Mouse (Mus musculus): ENCODE measurements around the gene Ccdc185. TPM values are rescaled to one million over a fixed set of nuclear protein-coding genes. Genes with fewer than 3 reads are reported as not detected.

Gene Ccdc185
- polyA plus RNA-seq, 1 experiment from 2014 or later = not detected

DNA sequence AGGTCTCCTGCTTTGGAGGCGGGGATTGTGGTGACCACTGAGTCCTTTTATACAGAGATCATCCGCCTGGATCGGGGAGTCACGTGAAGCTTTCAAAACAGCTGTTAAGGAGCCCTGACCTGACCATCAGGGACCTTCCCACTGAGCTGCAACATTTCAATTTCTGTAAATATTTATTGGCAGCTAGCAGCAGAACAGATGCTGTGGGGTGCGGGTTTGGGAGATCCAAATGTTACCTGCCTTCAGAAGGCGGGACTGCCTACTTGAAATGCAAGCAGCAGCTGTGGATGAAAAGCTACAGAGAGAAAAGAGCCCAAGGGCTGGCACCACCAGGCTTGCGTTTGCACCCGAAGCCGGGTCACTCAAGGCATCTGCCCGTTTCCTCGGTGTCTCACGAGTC, 21.4 kb downstream of the Ccdc185 start:
- Histone ChIP-seq H3K9me3 (ENCODE audit: control insufficient read depth, low read length) (no peaks in the 10 kb centered on the region), H3K4me3 (replicated peaks; ENCODE audit: low read depth, low read length) (no peak overlapping the region), H3K36me3 (ENCODE audit: control insufficient read depth, insufficient read depth, low read length) (no peaks in the 10 kb centered on the region), H3K27me3 (ENCODE audit: control insufficient read depth, insufficient read depth, low read length) (no peaks in the 10 kb centered on the region), H3K4me2 (ENCODE audit: low read length) (no peak overlapping the region), H3K9ac (replicated peaks; ENCODE audit: low read length) (no peak overlapping the region), H3K4me1 (ENCODE audit: control insufficient read depth, insufficient read depth, low read length) (no peaks in the 10 kb centered on the region; the same call in 1 of the 2 replicates), H3K27ac (replicated peaks; ENCODE audit: low read depth, low read length) (no peak overlapping the region)
- ATAC-seq (ENCODE audit: low FRiP score, low TSS enrichment) (no peak), DNase-seq (peak; percentile 28)
- WGBS = 34% methylated on average over 12 of the region's 12 CpGs

DNA sequence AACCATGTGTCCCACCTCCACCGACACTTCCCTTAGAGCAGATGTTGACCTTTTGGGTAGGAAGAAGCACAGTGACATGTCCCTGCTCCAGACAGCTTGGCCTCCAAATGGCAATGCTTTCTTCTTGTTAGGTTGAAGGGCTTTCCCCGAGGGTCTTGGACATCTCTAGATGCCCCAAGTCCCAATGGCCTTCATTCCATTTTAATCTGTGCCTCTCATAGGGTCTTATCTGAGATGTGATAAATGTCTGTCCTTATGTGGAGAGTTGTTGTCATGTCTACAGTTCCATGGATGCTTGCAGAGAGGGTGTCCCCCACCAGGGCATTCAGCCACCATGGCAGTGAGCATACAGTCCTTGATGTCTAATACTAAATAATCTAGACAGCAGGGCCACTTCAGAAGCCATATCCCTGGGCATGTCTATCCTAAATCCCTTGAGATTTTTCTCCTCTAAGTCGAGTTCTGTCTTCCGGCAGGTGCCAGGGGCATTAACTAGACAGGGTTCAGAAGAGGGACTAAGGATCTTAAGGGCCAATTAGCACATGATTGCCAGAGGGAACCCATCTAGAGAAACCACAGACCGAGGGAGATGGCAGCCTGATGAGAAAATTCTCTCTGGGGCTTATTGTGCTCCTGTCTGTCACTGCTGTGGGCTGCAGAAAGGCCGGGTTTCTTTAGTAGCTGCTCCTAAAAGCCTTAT, 34.6 kb downstream of the Ccdc185 start:
- Histone ChIP-seq H3K27me3 (ENCODE audit: control insufficient read depth, insufficient read depth, low read length) (no peaks in the 10 kb centered on the region), H3K4me1 (ENCODE audit: control insufficient read depth, insufficient read depth, low read length) (peaks cover 12% of the 10 kb centered on the region; the same call in 1 of the 2 replicates), H3K4me2 (ENCODE audit: low read length) (no peak overlapping the region), H3K4me3 (replicated peaks; ENCODE audit: low read depth, low read length) (no peak overlapping the region), H3K9me3 (ENCODE audit: control insufficient read depth, low read length) (no peaks in the 10 kb centered on the region), H3K9ac (replicated peaks; ENCODE audit: low read length) (no peak overlapping the region), H3K27ac (replicated peaks; ENCODE audit: low read depth, low read length) (no peak overlapping the region), H3K36me3 (ENCODE audit: control insufficient read depth, insufficient read depth, low read length) (no peaks in the 10 kb centered on the region)
- no peak for ATAC-seq (ENCODE audit: low FRiP score, low TSS enrichment)
- 58% methylated on average over 6 of the region's 6 CpGs for WGBS
- no peak for DNase-seq

DNA sequence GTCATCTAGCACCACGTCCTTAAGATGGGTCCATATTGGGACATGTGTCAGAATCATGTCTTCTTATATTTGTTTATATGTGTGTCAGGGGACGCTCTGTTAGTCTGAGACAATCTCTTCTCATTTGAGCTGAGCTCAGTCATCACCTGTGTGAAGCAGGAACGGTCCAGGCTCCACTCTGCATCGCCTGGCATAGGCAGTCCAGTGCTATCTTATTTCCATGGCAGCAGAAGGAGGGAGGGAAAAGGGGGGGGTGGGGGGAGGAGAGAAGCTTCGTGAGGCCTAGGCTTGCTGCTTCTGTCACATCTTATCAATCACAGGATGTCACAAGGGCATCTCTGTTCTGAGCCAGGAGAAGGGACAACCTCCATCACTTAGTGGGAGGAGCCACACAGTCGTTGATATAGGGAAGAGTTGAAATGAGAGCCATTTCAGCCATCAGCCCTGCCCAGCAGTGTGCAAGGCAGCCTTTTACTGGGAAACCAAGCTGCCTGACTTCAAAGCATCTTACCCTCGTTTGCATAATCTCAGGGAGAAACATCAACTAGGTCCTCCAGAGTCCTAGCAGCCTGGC, 37.5 kb downstream of the Ccdc185 start:
- H3K9ac ChIP-seq (replicated peaks; ENCODE audit: low read length) = no peak overlapping the region
- peaks cover 12% of the 10 kb centered on the region; the same call in 1 of the 2 replicates for H3K4me1 ChIP-seq (ENCODE audit: control insufficient read depth, insufficient read depth, low read length)
- no peak overlapping the region for H3K4me3 ChIP-seq (replicated peaks; ENCODE audit: low read depth, low read length)
- WGBS = 35% methylated on average over 7 of the region's 7 CpGs
- no peak overlapping the region for H3K4me2 ChIP-seq (ENCODE audit: low read length)
- peak overlapping the region; percentile 16 for H3K27ac ChIP-seq (replicated peaks; ENCODE audit: low read depth, low read length)
- H3K36me3 ChIP-seq (ENCODE audit: control insufficient read depth, insufficient read depth, low read length) = no peaks in the 10 kb centered on the region
- ATAC-seq (ENCODE audit: low FRiP score, low TSS enrichment) = no peak; the same call in 1 of the 2 replicates
- H3K27me3 ChIP-seq (ENCODE audit: control insufficient read depth, insufficient read depth, low read length) = no peaks in the 10 kb centered on the region
- peak; percentile 37 for DNase-seq
- H3K9me3 ChIP-seq (ENCODE audit: control insufficient read depth, low read length) = no peaks in the 10 kb centered on the region

DNA sequence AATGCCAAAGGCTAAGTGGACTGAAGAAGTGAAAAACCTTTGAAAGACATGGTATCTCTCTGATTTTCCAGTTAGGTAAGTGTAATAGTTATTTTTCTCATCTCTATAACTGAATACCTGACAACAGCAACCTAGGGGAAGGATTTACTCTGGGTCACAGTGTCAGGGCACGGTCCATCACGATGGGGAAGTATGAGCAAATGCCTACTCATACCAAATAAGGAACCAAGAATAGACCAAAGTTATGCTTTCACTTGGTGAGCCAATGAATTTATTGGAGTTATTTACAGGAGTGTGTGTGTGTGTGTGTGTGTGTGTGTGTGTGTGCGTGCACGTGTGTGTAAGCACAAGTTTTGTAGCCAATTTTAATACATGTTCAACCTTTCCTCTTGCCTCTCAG, 41.5 kb downstream of the Ccdc185 start:
- 96% methylated on average over 4 of the region's 4 CpGs for WGBS

DNA sequence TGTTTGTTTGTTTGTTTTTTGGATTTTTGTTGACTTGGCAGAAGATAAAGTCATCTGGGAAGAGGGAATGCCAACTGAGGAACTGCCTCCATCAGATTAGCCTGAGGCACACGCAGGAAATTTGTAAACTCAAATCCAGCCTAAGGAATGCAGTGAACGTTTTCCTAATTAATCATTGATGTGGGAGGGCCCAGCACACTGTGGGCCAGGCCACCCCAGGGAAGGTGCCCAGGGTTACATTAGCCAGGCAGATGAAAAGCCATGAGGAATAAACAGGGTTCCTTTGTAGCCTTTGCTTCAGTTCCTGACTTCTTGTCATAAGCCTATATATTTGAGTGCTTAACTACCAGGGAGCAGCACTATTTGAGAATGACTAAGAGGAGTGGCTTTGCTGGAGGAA, 44.1 kb downstream of the Ccdc185 start:
- no peak overlapping the region for H3K9ac ChIP-seq (replicated peaks; ENCODE audit: low read length)
- H3K27ac ChIP-seq (replicated peaks; ENCODE audit: low read depth, low read length) = no peak overlapping the region
- H3K4me3 ChIP-seq (replicated peaks; ENCODE audit: low read depth, low read length) = no peak overlapping the region
- no peak for ATAC-seq (ENCODE audit: low FRiP score, low TSS enrichment)
- no peaks in the 10 kb centered on the region for H3K9me3 ChIP-seq (ENCODE audit: control insufficient read depth, low read length)
- no peak overlapping the region for H3K4me2 ChIP-seq (ENCODE audit: low read length)
- no peak for DNase-seq
- H3K4me1 ChIP-seq (ENCODE audit: control insufficient read depth, insufficient read depth, low read length) = peaks cover under 1% of the 10 kb centered on the region; the same call in 1 of the 2 replicates
- H3K36me3 ChIP-seq (ENCODE audit: control insufficient read depth, insufficient read depth, low read length) = no peaks in the 10 kb centered on the region
- H3K27me3 ChIP-seq (ENCODE audit: control insufficient read depth, insufficient read depth, low read length) = no peaks in the 10 kb centered on the region
- WGBS = 70% methylated on average over 2 of the region's 2 CpGs

More for the DNA sequence above, 41.5 kb downstream of the Ccdc185 start:
- no peak overlapping the region for H3K27ac ChIP-seq (replicated peaks; ENCODE audit: low read depth, low read length)
- H3K4me2 ChIP-seq (ENCODE audit: low read length) = no peak overlapping the region
- no peaks in the 10 kb centered on the region for H3K27me3 ChIP-seq (ENCODE audit: control insufficient read depth, insufficient read depth, low read length)
- no peaks in the 10 kb centered on the region for H3K9me3 ChIP-seq (ENCODE audit: control insufficient read depth, low read length)
- H3K36me3 ChIP-seq (ENCODE audit: control insufficient read depth, insufficient read depth, low read length) = no peaks in the 10 kb centered on the region
- DNase-seq (no peak), ATAC-seq (ENCODE audit: low FRiP score, low TSS enrichment) (no peak)
- H3K9ac ChIP-seq (replicated peaks; ENCODE audit: low read length) = no peak overlapping the region
- H3K4me3 ChIP-seq (replicated peaks; ENCODE audit: low read depth, low read length) = no peak overlapping the region
- H3K4me1 ChIP-seq (ENCODE audit: control insufficient read depth, insufficient read depth, low read length) = peaks cover 12% of the 10 kb centered on the region; the same call in 1 of the 2 replicates

DNA sequence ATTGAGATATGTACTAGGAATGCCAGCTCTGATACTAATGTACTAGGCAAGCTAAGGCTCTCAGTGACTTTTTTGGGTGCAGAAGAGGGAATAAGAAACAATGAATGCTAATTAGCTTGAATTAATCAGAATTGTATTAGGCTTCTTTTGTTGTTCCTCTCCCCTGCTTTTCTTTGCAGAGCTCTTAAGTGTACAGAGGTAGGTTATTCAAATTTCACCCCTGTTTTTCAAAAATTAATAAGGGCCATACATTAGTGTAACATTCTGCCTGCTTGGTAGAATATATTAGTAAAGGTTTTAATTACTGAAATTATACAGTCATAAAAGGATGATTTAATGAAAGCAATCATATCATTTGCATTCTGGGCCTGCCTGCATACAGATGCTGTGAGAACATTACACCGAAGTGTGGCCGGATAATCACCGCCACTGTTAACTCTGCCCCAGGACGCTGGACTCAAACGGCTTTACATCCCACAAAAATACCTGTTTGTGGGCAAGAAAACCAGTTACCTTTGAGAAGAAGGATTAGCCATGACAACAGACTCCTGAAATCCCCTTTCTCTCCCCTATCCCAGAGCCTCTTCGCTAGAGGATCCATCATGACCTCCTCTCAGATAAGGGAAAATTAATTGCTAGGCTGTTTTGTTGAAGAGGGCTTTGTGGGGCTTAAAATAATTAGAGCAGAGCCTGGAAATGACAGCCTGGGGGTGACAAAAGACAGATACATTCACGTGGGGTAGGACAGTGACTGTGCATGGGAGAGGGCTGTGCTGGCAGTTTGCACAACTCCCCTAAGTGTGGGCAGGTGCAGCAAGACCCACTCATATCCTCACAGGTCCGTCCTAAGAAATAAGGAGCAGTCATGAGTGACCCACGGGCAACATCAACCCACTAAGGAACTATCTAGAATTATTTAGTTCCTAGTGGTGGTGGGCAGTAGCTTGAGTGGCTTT, 49.3 kb downstream of the Ccdc185 start:
- H3K4me2 ChIP-seq (ENCODE audit: low read length) = no peak overlapping the region
- peaks cover 4% of the 10 kb centered on the region; the same call in 1 of the 2 replicates for H3K4me1 ChIP-seq (ENCODE audit: control insufficient read depth, insufficient read depth, low read length)
- no peaks in the 10 kb centered on the region for H3K9me3 ChIP-seq (ENCODE audit: control insufficient read depth, low read length)
- peak overlapping the region; percentile 71 for H3K27ac ChIP-seq (replicated peaks; ENCODE audit: low read depth, low read length)
- 37% methylated on average over 9 of the region's 9 CpGs for WGBS
- H3K36me3 ChIP-seq (ENCODE audit: control insufficient read depth, insufficient read depth, low read length) = no peaks in the 10 kb centered on the region
- H3K9ac ChIP-seq (replicated peaks; ENCODE audit: low read length) = no peak overlapping the region
- peak; percentile 60; the same call in 1 of the 2 replicates for ATAC-seq (ENCODE audit: low FRiP score, low TSS enrichment)
- no peak overlapping the region for H3K4me3 ChIP-seq (replicated peaks; ENCODE audit: low read depth, low read length)
- peak; percentile 49 for DNase-seq
- no peaks in the 10 kb centered on the region for H3K27me3 ChIP-seq (ENCODE audit: control insufficient read depth, insufficient read depth, low read length)

Other genes with a start within 250 kb of the Ccdc185 start
- gene Capn2, start 231.6 kb downstream of the Ccdc185 start, polyA plus RNA-seq (2014; fragmentation: Nextera tagmentation; extraction: Ambion mirVana) = 57.9 and 68.7 TPM in 2 replicates
- 0.28 TPM in 1 of 2 replicates, not detected in the other for gene Capn8, start 184.2 kb downstream of the Ccdc185 start, polyA plus RNA-seq (2014; fragmentation: Nextera tagmentation; extraction: Ambion mirVana)
- 71.0 and 75.4 TPM in 2 replicates for gene Susd4, start 14.7 kb upstream of the Ccdc185 start, polyA plus RNA-seq (2014; fragmentation: Nextera tagmentation; extraction: Ambion mirVana)
- gene Tlr5, start 205.6 kb upstream of the Ccdc185 start, polyA plus RNA-seq (2014; fragmentation: Nextera tagmentation; extraction: Ambion mirVana) = 0.09 and 0.25 TPM in 2 replicates